Mouse (Mus musculus): ENCODE measurements at regions not wholly inside any gene's neighbourhood (a gene's known extent, or its start where the extent isn't known, plus 50 kb on each side); places are given as distances from the start of the nearest gene placed in this dataset.

DNA sequence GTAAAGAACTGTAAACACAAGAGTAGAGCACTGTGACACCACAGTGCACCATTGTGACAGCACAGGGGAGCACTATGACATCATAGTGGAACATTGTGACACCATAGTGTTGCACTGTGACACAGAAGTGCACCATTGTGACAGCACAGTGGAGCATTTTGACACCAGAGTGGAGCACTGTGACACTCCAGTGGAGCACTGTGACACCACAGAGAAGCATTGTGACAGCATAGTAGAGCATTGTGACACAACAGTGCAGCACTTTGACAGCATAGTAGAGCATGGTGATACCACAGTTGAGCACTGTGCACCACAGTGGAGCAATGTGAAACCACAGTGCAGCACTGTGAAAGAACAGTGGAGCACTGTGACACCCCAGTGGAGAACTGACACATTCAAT lies 2750.4 kb upstream of the Gm8797 start:
- ATAC-seq (ENCODE audit: insufficient read depth, low read depth) = no peak; the same call in 1 of the 2 replicates

DNA sequence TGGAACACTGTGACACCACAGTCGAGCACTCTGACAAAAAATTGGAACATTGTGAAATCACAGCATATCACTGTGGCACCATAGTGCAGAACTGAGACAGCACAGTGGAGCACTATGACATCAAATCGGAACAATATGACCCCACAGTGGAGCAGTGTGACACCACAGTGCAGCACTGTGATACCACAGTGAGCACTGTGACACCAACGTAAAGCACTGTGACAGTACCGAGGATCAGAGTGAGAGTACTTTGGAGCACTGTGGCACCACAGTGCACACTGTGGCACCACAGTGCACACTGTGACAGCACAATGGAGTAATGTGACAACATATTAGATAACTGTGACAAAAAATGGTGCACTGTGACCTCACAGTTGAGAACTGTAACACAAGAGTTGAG lies 2749.4 kb upstream of the Gm8797 start:
- Histone ChIP-seq H3K4me3 (ENCODE audit: low read depth, low read length) (no peak overlapping the region), H3K4me2 (ENCODE audit: low read depth, low read length) (no peak overlapping the region), H3K4me1 (ENCODE audit: control insufficient read depth, insufficient read depth) (no peaks in the 10 kb centered on the region), H3K27me3 (ENCODE audit: control insufficient read depth, insufficient read depth, low read length) (no peaks in the 10 kb centered on the region), H3K9me3 (replicated peaks; ENCODE audit: control insufficient read depth, low read length) (peaks cover 28% of the 10 kb centered on the region), H3K36me3 (replicated peaks; ENCODE audit: control insufficient read depth, insufficient read depth, low read length) (no peaks in the 10 kb centered on the region), H3K9ac (replicated peaks; ENCODE audit: low read depth, low read length) (no peak overlapping the region), H3K27ac (ENCODE audit: low read depth) (no peak overlapping the region)
- TF ChIP-seq CTCF (IDR thresholded peaks at IDR 0.05; ENCODE audit: low read depth) (no peak), EP300 (IDR thresholded peaks at IDR 0.05; ENCODE audit: low read depth) (no peak)
- ATAC-seq (ENCODE audit: insufficient read depth, low read depth) (no peak), DNase-seq (ENCODE audit: low spot score) (no peak)
- 59% methylated on average over 4 of the region's 4 CpGs for WGBS

More for the DNA sequence above, 2750.4 kb upstream of the Gm8797 start:
- Histone ChIP-seq H3K36me3 (replicated peaks; ENCODE audit: control insufficient read depth, insufficient read depth, low read length) (no peaks in the 10 kb centered on the region), H3K27ac (ENCODE audit: low read depth) (no peak overlapping the region), H3K9ac (replicated peaks; ENCODE audit: low read depth, low read length) (no peak overlapping the region), H3K4me1 (ENCODE audit: control insufficient read depth, insufficient read depth) (no peaks in the 10 kb centered on the region), H3K4me3 (ENCODE audit: low read depth, low read length) (no peak overlapping the region), H3K9me3 (replicated peaks; ENCODE audit: control insufficient read depth, low read length) (peaks cover 28% of the 10 kb centered on the region), H3K4me2 (ENCODE audit: low read depth, low read length) (no peak overlapping the region), H3K27me3 (ENCODE audit: control insufficient read depth, insufficient read depth, low read length) (no peaks in the 10 kb centered on the region)
- TF ChIP-seq EP300 (IDR thresholded peaks at IDR 0.05; ENCODE audit: low read depth) (no peak), CTCF (IDR thresholded peaks at IDR 0.05; ENCODE audit: low read depth) (no peak)
- DNase-seq (ENCODE audit: low spot score) = no peak

DNA sequence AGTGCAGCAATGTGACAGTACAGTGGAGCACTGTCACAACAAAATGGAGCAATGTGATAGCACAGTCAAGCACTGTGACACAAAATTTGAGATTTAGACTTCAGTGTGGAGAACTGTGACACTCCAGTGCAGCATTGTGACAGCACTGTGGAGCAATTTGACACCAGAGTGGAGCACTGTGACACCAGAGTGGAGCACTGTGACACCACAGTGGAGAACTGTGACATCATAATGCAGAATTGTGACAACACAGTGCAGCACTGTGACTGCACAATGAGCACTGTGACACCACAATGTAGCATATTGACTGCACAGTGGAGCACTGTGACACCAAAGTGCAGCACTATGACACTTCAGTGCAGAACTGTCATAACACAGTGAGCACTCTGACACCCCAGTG lies 2749.0 kb upstream of the Gm8797 start:
- H3K4me1 ChIP-seq (ENCODE audit: control insufficient read depth, insufficient read depth) = no peaks in the 10 kb centered on the region
- no peak overlapping the region for H3K4me2 ChIP-seq (ENCODE audit: low read depth, low read length)
- no peaks in the 10 kb centered on the region for H3K27me3 ChIP-seq (ENCODE audit: control insufficient read depth, insufficient read depth, low read length)
- peaks cover 28% of the 10 kb centered on the region for H3K9me3 ChIP-seq (replicated peaks; ENCODE audit: control insufficient read depth, low read length)
- H3K4me3 ChIP-seq (ENCODE audit: low read depth, low read length) = no peak overlapping the region
- no peak overlapping the region for H3K9ac ChIP-seq (replicated peaks; ENCODE audit: low read depth, low read length)
- H3K27ac ChIP-seq (ENCODE audit: low read depth) = no peak overlapping the region
- peak; percentile 17; the same call in 1 of the 2 replicates for ATAC-seq (ENCODE audit: insufficient read depth, low read depth)
- H3K36me3 ChIP-seq (replicated peaks; ENCODE audit: control insufficient read depth, insufficient read depth, low read length) = no peaks in the 10 kb centered on the region
- no peak for DNase-seq (ENCODE audit: low spot score)
- TF ChIP-seq EP300 (IDR thresholded peaks at IDR 0.05; ENCODE audit: low read depth) (no peak), CTCF (IDR thresholded peaks at IDR 0.05; ENCODE audit: low read depth) (no peak)

DNA sequence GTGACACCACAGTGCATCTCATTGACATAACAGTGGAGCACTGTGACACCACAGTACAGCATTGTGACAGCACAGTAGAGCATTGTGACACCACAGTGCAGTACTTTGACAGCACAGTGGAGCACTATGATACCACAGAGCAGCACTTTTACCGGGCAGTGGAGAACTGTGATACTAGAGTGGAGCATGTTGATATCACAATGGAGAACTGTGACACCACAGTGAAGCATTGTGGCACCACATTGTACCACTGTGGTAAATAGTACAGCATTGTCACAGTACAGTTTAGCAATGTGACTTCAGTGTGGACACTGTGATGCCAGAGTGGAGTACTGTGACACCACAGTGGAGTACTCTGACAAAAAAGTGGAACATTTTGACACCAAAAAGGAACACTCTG lies 2747.2 kb upstream of the Gm8797 start:
- H3K4me2 ChIP-seq (ENCODE audit: low read depth, low read length) = no peak overlapping the region
- peaks cover 36% of the 10 kb centered on the region for H3K9me3 ChIP-seq (replicated peaks; ENCODE audit: control insufficient read depth, low read length)
- no peaks in the 10 kb centered on the region for H3K27me3 ChIP-seq (ENCODE audit: control insufficient read depth, insufficient read depth, low read length)
- H3K4me1 ChIP-seq (ENCODE audit: control insufficient read depth, insufficient read depth) = no peaks in the 10 kb centered on the region
- no peak overlapping the region for H3K9ac ChIP-seq (replicated peaks; ENCODE audit: low read depth, low read length)
- H3K4me3 ChIP-seq (ENCODE audit: low read depth, low read length) = no peak overlapping the region
- TF ChIP-seq EP300 (IDR thresholded peaks at IDR 0.05; ENCODE audit: low read depth) (no peak), CTCF (IDR thresholded peaks at IDR 0.05; ENCODE audit: low read depth) (no peak)
- DNase-seq (ENCODE audit: low spot score) (no peak), ATAC-seq (ENCODE audit: insufficient read depth, low read depth) (no peak)
- no peak overlapping the region for H3K27ac ChIP-seq (ENCODE audit: low read depth)
- 50% methylated on average over 1 of the region's 1 CpGs for WGBS
- no peaks in the 10 kb centered on the region for H3K36me3 ChIP-seq (replicated peaks; ENCODE audit: control insufficient read depth, insufficient read depth, low read length)

- DNase-seq (ENCODE audit: low spot score) (no peak), ATAC-seq (ENCODE audit: insufficient read depth, low read depth) (no peak)
- Histone ChIP-seq H3K4me3 (ENCODE audit: low read depth, low read length) (no peak overlapping the region), H3K9ac (replicated peaks; ENCODE audit: low read depth, low read length) (no peak overlapping the region), H3K9me3 (replicated peaks; ENCODE audit: control insufficient read depth, low read length) (peaks cover 44% of the 10 kb centered on the region), H3K36me3 (replicated peaks; ENCODE audit: control insufficient read depth, insufficient read depth, low read length) (no peaks in the 10 kb centered on the region), H3K4me2 (ENCODE audit: low read depth, low read length) (no peak overlapping the region), H3K27ac (ENCODE audit: low read depth) (no peak overlapping the region), H3K27me3 (ENCODE audit: control insufficient read depth, insufficient read depth, low read length) (no peaks in the 10 kb centered on the region), H3K4me1 (ENCODE audit: control insufficient read depth, insufficient read depth) (no peaks in the 10 kb centered on the region)
- WGBS = 61% methylated on average over 1 of the region's 1 CpGs
- TF ChIP-seq CTCF (IDR thresholded peaks at IDR 0.05; ENCODE audit: low read depth) (no peak), EP300 (IDR thresholded peaks at IDR 0.05; ENCODE audit: low read depth) (no peak)
Measured at GRCm38 (mm10) chr3:3011111-3011510, 2739.5 kb upstream of the Gm8797 start.

DNA sequence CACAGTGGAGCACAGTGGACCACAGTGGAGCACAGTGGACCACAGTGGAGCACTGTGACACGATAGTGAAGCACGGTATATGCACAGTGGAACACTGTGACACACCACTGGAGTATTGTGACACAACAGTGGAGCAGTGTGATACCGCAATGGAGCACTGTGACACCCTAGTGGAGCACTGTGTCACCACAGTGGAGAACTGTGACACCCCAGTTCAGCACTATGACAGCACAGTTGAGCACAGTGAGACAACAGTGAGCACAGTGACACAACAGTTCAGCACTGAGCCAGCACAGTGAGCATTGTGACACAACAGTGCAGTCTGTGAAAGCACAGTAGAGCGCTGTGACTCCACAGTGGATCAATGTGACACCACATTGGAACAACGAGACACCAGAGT lies 2737.7 kb upstream of the Gm8797 start:
- Histone ChIP-seq H3K27me3 (ENCODE audit: control insufficient read depth, insufficient read depth, low read length) (no peaks in the 10 kb centered on the region), H3K4me2 (ENCODE audit: low read depth, low read length) (no peak overlapping the region), H3K4me1 (ENCODE audit: control insufficient read depth, insufficient read depth) (no peaks in the 10 kb centered on the region), H3K9me3 (replicated peaks; ENCODE audit: control insufficient read depth, low read length) (peaks cover 39% of the 10 kb centered on the region), H3K4me3 (ENCODE audit: low read depth, low read length) (no peak overlapping the region), H3K27ac (ENCODE audit: low read depth) (no peak overlapping the region), H3K9ac (replicated peaks; ENCODE audit: low read depth, low read length) (no peak overlapping the region), H3K36me3 (replicated peaks; ENCODE audit: control insufficient read depth, insufficient read depth, low read length) (no peaks in the 10 kb centered on the region)
- TF ChIP-seq EP300 (IDR thresholded peaks at IDR 0.05; ENCODE audit: low read depth) (no peak), CTCF (IDR thresholded peaks at IDR 0.05; ENCODE audit: low read depth) (no peak)
- DNase-seq (ENCODE audit: low spot score) (no peak), ATAC-seq (ENCODE audit: insufficient read depth, low read depth) (no peak)
- 67% methylated on average over 5 of the region's 5 CpGs for WGBS
